Mouse (Mus musculus) brown adipose tissue, adult 24 weeks (tissue): ENCODE measurements at regions not wholly inside any gene's neighbourhood (a gene's known extent, or its start where the extent isn't known, plus 50 kb on each side); places are given as distances from the start of the nearest gene placed in this dataset.
"Not testable (repeated sequence)": the region's sequence is repeated elsewhere in the genome, so short reads cannot be mapped to it uniquely, and the experiment has no call there.

Experiments used
- H3K27ac ChIP-seq: fragments of 200-500 bp; replicated peaks from 2 replicates; pipeline ENCODE4 v1.5.1; 2012; ENCODE audit warnings: low read depth, mild to moderate bottlenecking, low read length
- H3K4me1 ChIP-seq: fragments of 200-500 bp; 2 replicates; pipeline ENCODE4 v1.6.1; 2012; ENCODE audit warnings: low read length, mixed read lengths; ENCODE audit not compliant: control insufficient read depth, insufficient read depth, insufficient read length
- H3K4me3 ChIP-seq: fragments of 200-500 bp; 2 replicates; pipeline ENCODE4 v1.5.1; 2012; ENCODE audit warnings: low read depth, mild to moderate bottlenecking, low read length, moderate library complexity; ENCODE audit not compliant: insufficient read depth

GRCm38 (mm10) chr16:29908031-29908430 is 156.2 kb upstream of the Hes1 start:
- no peaks in the 10 kb centered on the region for H3K4me1 ChIP-seq
- H3K4me3 ChIP-seq = no peak overlapping the region
- no peak overlapping the region for H3K27ac ChIP-seq

GRCm38 (mm10) chr16:29909923-29910465 is 154.2 kb upstream of the Hes1 start:
- Histone ChIP-seq H3K4me3 (no peak overlapping the region), H3K4me1 (no peaks in the 10 kb centered on the region)

GRCm38 (mm10) chr16:29911164-29911571 is 153.0 kb upstream of the Hes1 start:
- Histone ChIP-seq H3K4me3 (no peak overlapping the region), H3K4me1 (no peaks in the 10 kb centered on the region), H3K27ac (no peak overlapping the region)

More at GRCm38 (mm10) chr16:29909923-29910465, 154.2 kb upstream of the Hes1 start:
- H3K27ac ChIP-seq = no peak overlapping the region

GRCm38 (mm10) chr16:29913357-29914010 is 150.7 kb upstream of the Hes1 start:
- no peak overlapping the region for H3K27ac ChIP-seq
- no peak overlapping the region for H3K4me3 ChIP-seq
- H3K4me1 ChIP-seq = no peaks in the 10 kb centered on the region

- no peaks in the 10 kb centered on the region for H3K4me1 ChIP-seq
- no peak overlapping the region for H3K27ac ChIP-seq
- no peak overlapping the region for H3K4me3 ChIP-seq
These were observed 148.8 kb upstream of the Hes1 start for GRCm38 (mm10) chr16:29915346-29915745.

- Histone ChIP-seq H3K27ac (no peak overlapping the region), H3K4me1 (no peaks in the 10 kb centered on the region), H3K4me3 (no peak overlapping the region)
These were observed 146.2 kb upstream of the Hes1 start for GRCm38 (mm10) chr16:29917989-29918388.

- Histone ChIP-seq H3K27ac (no peak overlapping the region), H3K4me1 (no peaks in the 10 kb centered on the region), H3K4me3 (no peak overlapping the region)
These were observed 145.8 kb upstream of the Hes1 start for GRCm38 (mm10) chr16:29918396-29918795.

- Histone ChIP-seq H3K4me3 (no peak overlapping the region), H3K27ac (no peak overlapping the region), H3K4me1 (no peaks in the 10 kb centered on the region)
These were observed 143.2 kb upstream of the Hes1 start for GRCm38 (mm10) chr16:29920940-29921339.

GRCm38 (mm10) chr16:29921385-29921784 is 142.8 kb upstream of the Hes1 start:
- Histone ChIP-seq H3K4me3 (no peak overlapping the region), H3K4me1 (no peaks in the 10 kb centered on the region), H3K27ac (no peak overlapping the region)

GRCm38 (mm10) chr16:29927276-29927675 is 136.9 kb upstream of the Hes1 start:
- not testable (repeated sequence) for H3K4me1 ChIP-seq, H3K4me3 ChIP-seq, H3K27ac ChIP-seq

GRCm38 (mm10) chr16:29928291-29928690 is 135.9 kb upstream of the Hes1 start:
- H3K4me1 ChIP-seq = no peaks in the 10 kb centered on the region
- H3K4me3 ChIP-seq = no peak overlapping the region
- no peak overlapping the region for H3K27ac ChIP-seq

- Histone ChIP-seq H3K27ac (no peak overlapping the region), H3K4me3 (no peak overlapping the region), H3K4me1 (no peaks in the 10 kb centered on the region)
These were observed 132.3 kb upstream of the Hes1 start for GRCm38 (mm10) chr16:29931746-29932351.

GRCm38 (mm10) chr16:29934649-29935048 is 129.5 kb upstream of the Hes1 start:
- no peak overlapping the region for H3K27ac ChIP-seq
- no peak overlapping the region for H3K4me3 ChIP-seq

GRCm38 (mm10) chr16:29938700-29939099 is 125.5 kb upstream of the Hes1 start:
- Histone ChIP-seq H3K27ac (no peak overlapping the region), H3K4me1 (peaks cover 3% of the 10 kb centered on the region; the same call in 1 of the 2 replicates), H3K4me3 (no peak overlapping the region)

More at GRCm38 (mm10) chr16:29934649-29935048, 129.5 kb upstream of the Hes1 start:
- peaks cover 3% of the 10 kb centered on the region; the same call in 1 of the 2 replicates for H3K4me1 ChIP-seq

GRCm38 (mm10) chr16:29939331-29939850 is 124.8 kb upstream of the Hes1 start:
- Histone ChIP-seq H3K4me1 (peaks cover 5% of the 10 kb centered on the region; the same call in 1 of the 2 replicates), H3K4me3 (no peak overlapping the region), H3K27ac (no peak overlapping the region)
